Mouse (Mus musculus) hindlimb bud, embryonic 11.5 days (tissue): ENCODE measurements at regions not wholly inside any gene's neighbourhood (a gene's known extent, or its start where the extent isn't known, plus 50 kb on each side); places are given as distances from the start of the nearest gene placed in this dataset.

Experiments used
- DNase-seq: peaks from one replicate; pipeline ENCODE4 v3.0.0-alpha.2; 2012; ENCODE audit warnings: low read depth, low spot score; ENCODE audit errors: extremely low spot score

- DNase-seq: no peak
Measured at GRCm38 (mm10) chr3:148662888-148663477, 327.4 kb downstream of the Adgrl2 start.

DNA sequence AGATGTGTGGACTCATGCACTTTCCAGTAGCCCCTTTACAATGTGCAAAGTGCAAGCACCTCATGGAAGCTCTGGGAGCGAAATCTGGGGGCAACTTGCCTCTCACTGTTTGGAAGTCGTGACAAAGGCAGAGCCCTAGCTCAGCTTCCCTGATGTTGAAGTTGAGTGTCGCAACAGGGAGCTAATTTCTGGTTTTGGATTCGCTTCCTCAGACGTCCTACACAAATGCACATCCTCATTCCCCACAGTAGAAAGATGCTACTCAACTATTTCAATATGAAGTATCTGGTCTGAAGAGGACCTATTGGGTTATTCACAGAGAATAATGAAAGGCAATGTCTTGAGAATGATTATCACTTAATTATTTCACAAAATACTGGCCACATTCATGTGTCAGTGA lies 331.3 kb downstream of the Adgrl2 start:
- DNase-seq: no peak

GRCm38 (mm10) chr3:148658368-148658767 lies 332.0 kb downstream of the Adgrl2 start:
- no peak for DNase-seq

GRCm38 (mm10) chr3:148656187-148656586 lies 334.2 kb downstream of the Adgrl2 start:
- no peak for DNase-seq

DNA sequence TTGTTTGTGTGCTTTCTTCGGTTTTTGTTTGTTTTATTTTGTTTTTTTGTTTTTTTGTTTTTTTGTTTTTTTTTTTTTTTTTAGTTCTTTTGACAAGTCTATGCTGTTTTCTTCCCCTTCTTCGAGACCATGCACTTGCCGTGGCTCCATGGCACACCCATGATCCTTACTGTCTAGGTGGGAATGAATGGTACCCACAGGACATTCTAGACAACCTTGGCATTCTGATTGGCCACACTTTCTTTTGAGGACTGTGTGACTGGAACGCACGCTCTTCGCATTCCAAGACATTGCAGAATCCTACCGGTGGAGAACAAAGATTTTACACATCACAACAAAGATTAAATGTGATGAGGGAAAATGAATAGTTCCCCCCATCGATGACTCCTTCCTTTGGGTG lies 340.1 kb downstream of the Adgrl2 start:
- DNase-seq: no peak

DNA sequence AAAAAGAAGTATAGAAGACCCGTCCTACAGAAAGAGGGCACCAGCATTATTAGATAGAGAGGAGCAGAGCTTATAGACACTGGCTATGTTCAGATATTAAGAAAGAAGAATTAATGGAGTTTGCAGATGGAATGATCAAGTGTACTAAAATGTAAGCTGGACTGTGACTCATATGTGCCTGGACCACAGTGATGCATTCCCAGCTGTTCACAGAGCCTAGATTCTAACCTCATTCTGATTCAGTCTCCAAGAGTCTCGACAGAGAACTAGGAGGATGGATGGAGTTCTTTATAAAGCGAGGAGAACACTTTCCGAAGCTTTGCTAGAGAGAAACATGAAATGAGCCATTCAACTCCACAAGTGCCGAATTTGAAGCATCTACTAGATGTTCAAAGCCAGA lies 345.4 kb downstream of the Adgrl2 start:
- no peak for DNase-seq

DNA sequence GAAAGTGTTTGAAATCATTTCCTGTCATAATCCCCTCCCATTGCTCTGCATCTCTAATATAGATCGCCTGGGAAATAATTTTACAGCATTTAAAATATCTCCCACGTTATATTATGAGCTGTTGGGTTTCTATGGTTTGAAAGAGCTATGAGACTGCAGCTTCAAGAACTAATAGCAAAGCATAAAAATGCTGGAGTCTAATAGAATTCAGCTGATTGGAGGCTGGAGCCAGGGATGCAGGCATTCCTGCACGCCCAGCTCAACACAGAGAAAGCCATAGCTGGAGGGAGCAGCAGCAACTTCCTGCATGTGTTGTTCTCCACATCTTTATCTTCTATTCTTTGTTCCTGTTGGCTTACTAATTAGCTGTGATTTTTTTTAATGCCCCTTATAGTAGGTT lies 348.8 kb downstream of the Adgrl2 start:
- no peak for DNase-seq

GRCm38 (mm10) chr3:148640680-148641101 lies 349.7 kb downstream of the Adgrl2 start:
- DNase-seq: no peak

DNA sequence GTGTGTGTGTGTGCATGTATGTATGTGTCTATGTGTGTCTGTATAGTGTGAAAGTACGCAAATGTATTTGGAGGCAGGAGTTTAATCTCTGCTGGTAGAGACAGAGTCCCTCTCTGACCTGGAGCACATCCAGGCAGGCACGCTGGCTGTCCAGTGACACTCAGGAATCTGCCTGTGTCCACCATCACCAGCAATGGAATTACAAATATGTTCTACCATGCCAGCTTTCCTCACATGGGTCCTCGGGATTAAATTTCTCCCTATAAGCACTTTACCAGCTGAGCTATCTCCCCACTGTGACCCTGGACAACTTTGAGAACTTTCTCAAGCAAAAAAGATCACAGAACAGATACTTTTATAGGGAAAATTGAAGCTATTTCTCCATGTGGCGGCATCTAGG lies 355.3 kb downstream of the Adgrl2 start:
- no peak for DNase-seq

GRCm38 (mm10) chr3:148634352-148634751 lies 356.0 kb downstream of the Adgrl2 start:
- DNase-seq: no peak

DNA sequence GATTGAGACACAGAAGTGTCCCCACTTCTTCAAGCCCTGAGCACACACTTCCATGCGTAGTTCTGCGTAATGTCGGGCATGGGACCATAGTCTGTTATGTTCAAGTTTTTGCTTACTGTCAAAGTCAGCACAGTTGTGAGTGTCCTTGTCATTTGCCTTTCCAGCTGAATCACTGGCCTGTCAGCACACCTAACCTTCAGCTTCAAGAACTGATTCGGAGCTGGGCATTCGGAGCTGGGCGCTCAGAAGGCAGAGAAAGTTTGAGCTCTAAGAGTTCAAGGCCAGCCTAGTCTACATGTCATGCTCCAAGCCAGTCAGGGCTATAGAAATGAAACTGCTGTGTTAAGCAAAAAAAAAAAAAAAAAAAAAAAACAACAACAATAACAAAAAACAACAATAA lies 357.1 kb downstream of the Adgrl2 start:
- DNase-seq: no peak

GRCm38 (mm10) chr3:148632449-148632848 lies 357.9 kb downstream of the Adgrl2 start:
- DNase-seq: no peak

DNA sequence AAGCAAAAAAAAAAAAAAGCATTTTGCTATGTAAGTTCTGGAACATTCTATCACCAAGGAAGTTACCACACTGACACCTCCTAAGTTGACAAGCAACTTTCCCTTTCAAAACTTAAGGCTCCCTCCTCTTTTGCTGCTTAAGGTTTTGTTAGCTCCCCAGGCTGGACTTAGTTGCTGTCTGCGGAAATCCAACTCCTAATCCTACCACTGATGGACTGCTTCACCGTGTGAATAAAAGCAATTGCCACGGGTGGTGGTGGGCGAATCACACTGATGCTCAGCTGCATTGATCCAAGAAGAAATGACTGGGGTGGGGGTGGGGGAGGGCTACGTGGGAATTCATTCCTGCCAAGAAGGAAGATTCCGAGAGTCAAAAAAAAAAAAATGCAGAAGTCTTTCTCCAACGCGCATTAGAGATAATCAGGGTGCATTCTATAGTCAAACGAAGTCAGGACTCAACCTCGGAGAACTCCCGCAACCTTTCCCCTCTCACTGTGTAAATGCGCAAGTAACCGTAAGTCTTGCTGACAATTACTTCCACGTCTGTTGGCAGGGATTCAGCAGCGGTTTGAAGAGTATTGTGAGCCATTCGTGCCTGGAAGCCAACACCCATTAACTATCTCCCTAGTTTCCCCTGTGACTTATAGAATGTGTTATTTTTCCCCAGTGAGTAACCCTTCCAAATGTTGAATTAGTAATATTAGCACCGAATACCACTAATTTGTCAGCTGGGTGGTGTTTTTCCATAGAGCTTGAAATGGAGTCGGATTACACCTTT lies 358.8 kb downstream of the Adgrl2 start:
- DNase-seq: no peak

GRCm38 (mm10) chr3:148630865-148631264 lies 359.5 kb downstream of the Adgrl2 start:
- no peak for DNase-seq

- DNase-seq: no peak
Measured at GRCm38 (mm10) chr3:148614971-148615671, 375.2 kb downstream of the Adgrl2 start.

DNA sequence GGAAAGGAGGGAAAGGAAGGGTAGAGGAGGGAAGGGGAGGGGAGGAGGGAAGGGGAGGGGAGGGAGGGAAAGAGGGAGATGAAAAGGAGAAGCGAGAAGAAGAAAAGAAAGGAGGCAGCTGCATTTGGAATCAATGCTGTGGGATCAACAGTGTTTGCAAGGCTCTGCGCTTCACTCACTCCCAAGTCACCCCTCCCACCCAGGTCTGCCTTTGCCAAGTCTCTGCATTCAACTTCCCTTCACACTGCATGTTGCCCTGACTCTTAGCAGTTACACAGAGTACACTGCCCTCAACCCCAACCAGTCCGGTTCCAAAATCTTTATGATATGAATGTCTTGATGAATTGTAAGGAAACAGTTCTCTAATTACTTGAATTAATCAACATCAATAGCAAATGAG lies 376.9 kb downstream of the Adgrl2 start:
- DNase-seq: no peak

- DNase-seq: no peak
Measured at GRCm38 (mm10) chr3:148603276-148603675, 387.1 kb downstream of the Adgrl2 start.

DNA sequence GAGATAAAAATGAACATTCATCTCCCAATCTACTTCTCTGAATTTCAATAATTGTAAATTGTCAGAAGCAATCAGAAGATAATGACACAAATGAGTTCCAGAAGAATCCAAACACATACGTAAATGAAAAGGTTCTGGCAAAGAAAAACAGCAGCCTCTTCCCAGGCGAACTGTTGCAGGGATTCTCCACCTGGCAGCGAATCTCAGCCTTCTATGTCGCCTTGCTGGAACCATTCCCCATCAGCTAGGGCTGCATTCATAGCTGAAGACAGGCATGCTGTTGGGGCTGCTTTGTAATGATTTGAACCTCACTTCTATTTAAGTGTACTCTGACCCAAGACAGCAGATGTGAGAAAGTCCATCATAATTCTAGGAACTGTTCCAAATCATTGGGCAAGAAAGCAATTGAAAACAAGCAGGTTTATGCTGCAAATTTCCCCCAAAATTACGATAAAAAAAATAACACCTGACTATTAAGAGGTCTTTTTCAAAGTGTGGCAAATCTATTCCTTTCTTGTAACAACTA lies 387.6 kb downstream of the Adgrl2 start:
- DNase-seq: no peak

- no peak for DNase-seq
Measured at GRCm38 (mm10) chr3:148595561-148595960, 394.8 kb downstream of the Adgrl2 start.

- DNase-seq: no peak
Measured at GRCm38 (mm10) chr3:148589556-148589955, 400.8 kb downstream of the Adgrl2 start.

- DNase-seq: no peak
Measured at GRCm38 (mm10) chr3:148575735-148576134, 414.6 kb downstream of the Adgrl2 start.

GRCm38 (mm10) chr3:148572493-148572892 lies 417.9 kb downstream of the Adgrl2 start:
- no peak for DNase-seq
